In the genomic region with DNA sequence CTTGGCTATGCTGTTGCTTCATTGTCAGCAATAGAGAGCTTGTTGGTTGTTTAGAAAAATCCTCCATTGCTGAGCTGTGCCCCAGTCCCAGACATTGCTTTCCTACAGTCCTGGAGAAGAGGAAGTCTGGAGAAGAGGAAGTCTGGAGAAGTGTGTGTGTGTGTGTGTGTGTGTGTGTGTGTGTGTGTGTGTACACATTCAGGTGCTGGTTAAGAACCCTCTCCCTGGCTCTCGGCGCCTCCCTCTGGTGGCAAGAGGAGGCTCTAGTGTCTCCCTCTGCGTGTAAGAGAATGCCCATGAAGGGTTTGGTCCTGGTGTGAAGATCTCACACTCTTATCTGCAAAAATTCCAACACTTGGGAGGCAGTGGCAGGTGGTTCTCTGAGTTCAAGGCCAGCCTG, we compare ENCODE assay signal across 8 mouse cellular contexts. TPM values are rescaled to one million over a fixed set of nuclear protein-coding genes. Genes with fewer than 3 reads are reported as not detected.
DNase-seq lines count a peak whose midpoint lies in the region; ATAC-seq lines count a peak whose summit lies in the region.

No protein-coding gene starts in this region.

- no peak overlapping the region for H3K4me3 ChIP-seq in kidney, embryonic 15.5 days (replicated peaks)
- no peak overlapping the region for H3K4me3 ChIP-seq in liver, embryonic 12.5 days

- no peak overlapping the region for H3K9ac ChIP-seq in kidney, embryonic 15.5 days
- no peak overlapping the region for H3K9ac ChIP-seq in liver, embryonic 12.5 days

- H3K4me1 ChIP-seq in kidney, embryonic 15.5 days = peaks cover 33% of the 10 kb centered on the region
- peaks cover 13% of the 10 kb centered on the region; the same call in 1 of the 2 replicates for H3K4me1 ChIP-seq in liver, embryonic 12.5 days

- no peaks in the 10 kb centered on the region for H3K27me3 ChIP-seq in kidney, embryonic 15.5 days
- no peaks in the 10 kb centered on the region for H3K27me3 ChIP-seq in liver, embryonic 12.5 days (replicated peaks)

- 43% methylated on average over 3 of the region's 3 CpGs for WGBS in kidney, embryonic 15.5 days
- WGBS in liver, embryonic 12.5 days (ENCODE audit: insufficient replicate concordance) = 11% methylated on average over 3 of the region's 3 CpGs

- no peak overlapping the region for H3K4me2 ChIP-seq in kidney, embryonic 15.5 days
- no peak overlapping the region for H3K4me2 ChIP-seq in liver, embryonic 12.5 days

- no peaks in the 10 kb centered on the region for H3K36me3 ChIP-seq in kidney, embryonic 15.5 days
- H3K36me3 ChIP-seq in liver, embryonic 12.5 days = no peaks in the 10 kb centered on the region

- ATAC-seq in kidney, embryonic 15.5 days (replicated peaks; ENCODE audit: low FRiP score) = 0 out of 2 replicates have a peak, but pooled peaks have one; percentile 37
- ATAC-seq in liver, embryonic 12.5 days = no peak
- no peak for ATAC-seq in activated CD4-positive, CD25-positive, alpha-beta regulatory T cell, adult 4 months

- no peaks in the 10 kb centered on the region for H3K9me3 ChIP-seq in kidney, embryonic 15.5 days (replicated peaks)
- no peaks in the 10 kb centered on the region for H3K9me3 ChIP-seq in liver, embryonic 12.5 days (replicated peaks)

- peak; percentile 37 for DNase-seq in ovary, postnatal 36 days (ENCODE audit: low spot score)
- no peak for DNase-seq in ovary, postnatal 10 days (ENCODE audit: low spot score)
- DNase-seq in cerebellum, adult 11 months = peak; percentile 13
- peak; percentile 24 for DNase-seq in forelimb bud, embryonic 11.5 days (ENCODE audit: low read depth, low spot score)
- DNase-seq in yolk sac, embryonic 10.5 days (ENCODE audit: low spot score) = peak; percentile 52

- H3K27ac ChIP-seq in kidney, embryonic 15.5 days = peak overlapping the region; percentile 51; the same call in 1 of the 2 replicates
- H3K27ac ChIP-seq in liver, embryonic 12.5 days = peak overlapping the region; percentile 54; the same call in 1 of the 2 replicates

RNA-seq across cellular contexts. Expression of a gene that starts 51.2 kb away (rescaled TPM):
- polyA plus RNA-seq in kidney, embryonic 15.5 days (2015; fragmentation: Nextera tagmentation; extraction: Ambion mirVana) = 9.2 and 10.9 TPM in 2 replicates
- 2.1 and 2.5 TPM in 2 replicates for polyA plus RNA-seq in liver, embryonic 12.5 days (2016; fragmentation: Nextera tagmentation; extraction: Ambion mirVana)
- not detected for polyA plus RNA-seq in activated CD4-positive, CD25-positive, alpha-beta regulatory T cell, adult 4 months (2017; shearing (Covaris generic))
